Mouse (Mus musculus): ENCODE measurements around the gene Tmem132b.
A peak's percentile ranks its signal among the peaks of the same experiment; 100 is the strongest.
"Not testable (repeated sequence)": the region's sequence is repeated elsewhere in the genome, so short reads cannot be mapped to it uniquely, and the experiment has no call there.

Gene Tmem132b

GRCm38 (mm10) chr5:125531634-125532033 is at the start of gene Tmem132b:
Gene Tmem132b, plus strand, starts transcription at chr5:125531774.
- peak; percentile 84 for DNase-seq (ENCODE audit: low read depth, low spot score)

- no peak for DNase-seq (ENCODE audit: low read depth, low spot score)
Measured at GRCm38 (mm10) chr5:125482474-125482873, 49.1 kb upstream of the Tmem132b start.

- DNase-seq (ENCODE audit: low read depth, low spot score): no peak
Measured at GRCm38 (mm10) chr5:125483712-125484611, 47.6 kb upstream of the Tmem132b start.

GRCm38 (mm10) chr5:125485031-125485778 is 46.4 kb upstream of the Tmem132b start:
- DNase-seq (ENCODE audit: low read depth, low spot score): no peak

- DNase-seq (ENCODE audit: low read depth, low spot score): peak; percentile 66
Measured at GRCm38 (mm10) chr5:125486088-125486487, 45.5 kb upstream of the Tmem132b start.

GRCm38 (mm10) chr5:125487375-125488115 is 44.0 kb upstream of the Tmem132b start:
- peak; percentile 95 for DNase-seq (ENCODE audit: low read depth, low spot score)

GRCm38 (mm10) chr5:125488116-125488455 is 43.5 kb upstream of the Tmem132b start:
- peak; percentile 41 for DNase-seq (ENCODE audit: low read depth, low spot score)

GRCm38 (mm10) chr5:125488953-125489352 is 42.6 kb upstream of the Tmem132b start:
- DNase-seq (ENCODE audit: low read depth, low spot score): not testable (repeated sequence)

- DNase-seq (ENCODE audit: low read depth, low spot score): peak; percentile 80
Measured at GRCm38 (mm10) chr5:125491107-125491506, 40.5 kb upstream of the Tmem132b start.

GRCm38 (mm10) chr5:125492379-125493092 is 39.0 kb upstream of the Tmem132b start:
- no peak for DNase-seq (ENCODE audit: low read depth, low spot score)

- DNase-seq (ENCODE audit: low read depth, low spot score): no peak
Measured at GRCm38 (mm10) chr5:125493093-125493423, 38.5 kb upstream of the Tmem132b start.

- DNase-seq (ENCODE audit: low read depth, low spot score): peak; percentile 56
Measured at GRCm38 (mm10) chr5:125495655-125496054, 35.9 kb upstream of the Tmem132b start.

GRCm38 (mm10) chr5:125497821-125498600 is 33.6 kb upstream of the Tmem132b start:
- peak; percentile 88 for DNase-seq (ENCODE audit: low read depth, low spot score)

- no peak for DNase-seq (ENCODE audit: low read depth, low spot score)
Measured at GRCm38 (mm10) chr5:125501505-125501904, 30.1 kb upstream of the Tmem132b start.

- no peak for DNase-seq (ENCODE audit: low read depth, low spot score)
Measured at GRCm38 (mm10) chr5:125502186-125502585, 29.4 kb upstream of the Tmem132b start.

- no peak for DNase-seq (ENCODE audit: low read depth, low spot score)
Measured at GRCm38 (mm10) chr5:125503628-125504027, 27.9 kb upstream of the Tmem132b start.

- peak; percentile 51 for DNase-seq (ENCODE audit: low read depth, low spot score)
Measured at GRCm38 (mm10) chr5:125504692-125505091, 26.9 kb upstream of the Tmem132b start.

GRCm38 (mm10) chr5:125505968-125506367 is 25.6 kb upstream of the Tmem132b start:
- peak; percentile 67 for DNase-seq (ENCODE audit: low read depth, low spot score)

- no peak for DNase-seq (ENCODE audit: low read depth, low spot score)
Measured at GRCm38 (mm10) chr5:125507582-125507981, 24.0 kb upstream of the Tmem132b start.

- DNase-seq (ENCODE audit: low read depth, low spot score): no peak
Measured at GRCm38 (mm10) chr5:125508006-125508405, 23.6 kb upstream of the Tmem132b start.

- peak; percentile 78 for DNase-seq (ENCODE audit: low read depth, low spot score)
Measured at GRCm38 (mm10) chr5:125509541-125509940, 22.0 kb upstream of the Tmem132b start.
